Mouse (Mus musculus) megakaryocyte, adult 5-6 weeks (primary cell): Measurements from ENCODE around the gene Tgds. TPM values are rescaled to one million over a fixed set of nuclear protein-coding genes. Genes with fewer than 3 reads are reported as not detected.
A peak's percentile ranks its signal among the peaks of the same experiment; 100 is the strongest.
"Not testable (repeated sequence)": the region's sequence is repeated elsewhere in the genome, so short reads cannot be mapped to it uniquely, and the experiment has no call there.

ENCODE experiments used
- ATAC-seq: 2 replicates; pipeline ENCODE4 v1.8.0; 2016; ENCODE audit warnings: mild to moderate bottlenecking, inconsistent platforms; ENCODE audit not compliant: poor library complexity, severe bottlenecking
- total RNA-seq, 2 experiments: library from RNA; stranded (forward) in 1 of 2; stranded (reverse) in 1 of 2; fragments of 153-499, 151-499 nt in 1 of 2; fragments of 221-1000, 200-1000 nt in 1 of 2; gene quantifications; 2 replicates each; pipeline versions ENCODE4 v1.2.3 to v1.2.4; 2015 to 2017

The Tgds gene
- total RNA-seq, 2 experiments from 2014 or later, result 20.3 to 24.5 TPM

GRCm38 (mm10) chr14:118136744-118137452, 4.3 kb upstream of the Tgds start, which contains the start of gene Gpr180:
TSS of gene Gpr180 (plus strand) at chr14:118137158.
- ATAC-seq, result peak; percentile 80

GRCm38 (mm10) chr14:118131931-118132641, 469 bp downstream of the Tgds start:
- peak; percentile 29 for ATAC-seq

GRCm38 (mm10) chr14:118131472-118131871, 1.1 kb downstream of the Tgds start:
- no peak for ATAC-seq

GRCm38 (mm10) chr14:118126301-118126700, 6.3 kb downstream of the Tgds start:
- no peak for ATAC-seq

- ATAC-seq, result no peak
Observed at GRCm38 (mm10) chr14:118124771-118125170, 7.8 kb downstream of the Tgds start.

- ATAC-seq, result peak; percentile 66
Observed at GRCm38 (mm10) chr14:118124129-118124528, 8.4 kb downstream of the Tgds start.

- no peak for ATAC-seq
Observed at GRCm38 (mm10) chr14:118113116-118113515, 19.4 kb downstream of the Tgds start.

GRCm38 (mm10) chr14:118107479-118107878, 25.1 kb downstream of the Tgds start:
- not testable (repeated sequence) for ATAC-seq

- peak; percentile 70 for ATAC-seq
Observed at GRCm38 (mm10) chr14:118101227-118101990, 31.1 kb downstream of the Tgds start.

GRCm38 (mm10) chr14:118098265-118098664, 34.3 kb downstream of the Tgds start:
- ATAC-seq, result peak; percentile 90

- peak; percentile 43 for ATAC-seq
Observed at GRCm38 (mm10) chr14:118089806-118090392, 42.7 kb downstream of the Tgds start.

- ATAC-seq, result peak; percentile 77
Observed at GRCm38 (mm10) chr14:118089215-118089805, 43.2 kb downstream of the Tgds start.

GRCm38 (mm10) chr14:118088437-118089207, 43.9 kb downstream of the Tgds start:
- ATAC-seq, result peak; percentile 64

GRCm38 (mm10) chr14:118086271-118087035, 46.1 kb downstream of the Tgds start:
- ATAC-seq, result no peak

- no peak for ATAC-seq
Observed at GRCm38 (mm10) chr14:118083851-118084250, 48.7 kb downstream of the Tgds start.

GRCm38 (mm10) chr14:118080606-118081005, 51.9 kb downstream of the Tgds start:
- no peak for ATAC-seq

GRCm38 (mm10) chr14:118070100-118070499, 62.5 kb downstream of the Tgds start:
- peak; percentile 85 for ATAC-seq

GRCm38 (mm10) chr14:118069439-118070079, 63.0 kb downstream of the Tgds start:
- peak; percentile 63 for ATAC-seq
